Mouse (Mus musculus) cerebellum, postnatal 10 days (tissue): Measurements from ENCODE around the gene Kdm5a.

Experiments
- DNase-seq, 2 experiments: peaks; one replicate each; pipeline ENCODE4 v3.0.0; 2021; ENCODE audit warnings: mixed read lengths in 2 of 2

The Kdm5a gene

GRCm38 (mm10) chr6:120442171-120442749 is 78.3 kb downstream of the Kdm5a start:
- DNase-seq: peak in 1 of 2 experiments; percentile 15

DNA sequence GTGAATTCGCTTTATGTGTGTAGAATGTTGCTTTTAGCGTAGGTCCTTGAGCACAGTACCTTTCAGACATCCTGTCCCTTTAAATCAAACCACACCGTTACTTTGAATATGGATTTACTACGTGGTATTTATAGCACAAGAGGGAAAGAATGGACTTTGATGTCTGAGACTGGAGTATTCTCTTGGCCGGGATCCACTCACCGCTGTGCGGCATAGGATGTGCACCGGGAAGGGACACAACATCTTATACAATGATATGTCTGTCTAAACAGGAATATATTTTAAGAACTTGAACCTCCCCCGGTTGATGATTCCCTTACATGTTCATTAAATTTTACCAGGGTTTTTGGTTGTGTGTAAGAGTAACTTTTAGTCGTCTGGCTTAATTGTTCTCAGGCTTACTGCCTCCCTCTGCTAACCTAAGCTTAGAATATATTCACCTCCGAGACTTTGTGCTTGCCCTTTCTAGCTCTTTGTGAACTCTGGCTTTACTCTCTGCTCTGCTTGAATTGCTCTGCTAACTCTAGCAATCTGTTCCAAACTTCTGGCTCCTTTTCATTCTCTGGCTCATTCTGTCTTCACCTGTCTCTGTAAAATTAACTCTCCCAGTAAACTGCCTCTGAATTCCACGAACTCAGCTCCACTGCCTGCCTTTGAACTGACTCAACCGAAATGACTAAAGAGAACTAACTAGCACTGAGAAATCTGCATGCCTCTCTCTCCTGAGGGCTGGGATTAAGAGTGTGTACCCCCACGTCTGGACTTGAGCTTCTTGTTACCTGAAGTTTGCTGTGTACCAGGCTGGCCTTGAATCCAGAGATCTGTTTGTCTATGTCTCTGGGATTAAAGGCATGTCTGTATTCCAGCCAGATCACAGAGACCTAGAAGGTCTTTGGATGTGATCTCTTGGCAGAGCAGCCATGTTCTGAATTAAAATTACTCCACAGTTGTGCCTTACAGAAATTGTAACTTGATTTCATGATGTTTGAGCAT is 79.7 kb downstream of the Kdm5a start:
- peak in 1 of 2 experiments; percentile 13 for DNase-seq

- DNase-seq: no peak
Measured at GRCm38 (mm10) chr6:120450208-120450607, 86.3 kb downstream of the Kdm5a start.

- no peak for DNase-seq
Measured at GRCm38 (mm10) chr6:120452384-120453102, 88.6 kb downstream of the Kdm5a start.

DNA sequence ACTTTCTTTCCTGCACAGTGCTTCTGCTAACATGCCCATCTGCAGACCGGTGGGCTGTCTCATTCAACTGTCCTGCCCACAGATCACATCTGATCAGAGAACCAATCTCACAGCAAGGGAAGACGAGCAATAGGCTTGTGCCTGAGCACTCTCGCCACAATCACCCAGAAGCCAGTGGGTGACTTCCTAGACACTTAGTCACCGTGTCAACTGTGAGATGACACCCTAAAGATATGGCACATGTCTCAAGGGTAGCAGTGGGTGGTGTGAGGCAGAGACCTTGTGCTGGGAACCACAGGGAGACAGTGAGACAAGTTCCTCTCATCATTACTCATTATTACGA is 89.2 kb downstream of the Kdm5a start:
- DNase-seq: no peak

DNA sequence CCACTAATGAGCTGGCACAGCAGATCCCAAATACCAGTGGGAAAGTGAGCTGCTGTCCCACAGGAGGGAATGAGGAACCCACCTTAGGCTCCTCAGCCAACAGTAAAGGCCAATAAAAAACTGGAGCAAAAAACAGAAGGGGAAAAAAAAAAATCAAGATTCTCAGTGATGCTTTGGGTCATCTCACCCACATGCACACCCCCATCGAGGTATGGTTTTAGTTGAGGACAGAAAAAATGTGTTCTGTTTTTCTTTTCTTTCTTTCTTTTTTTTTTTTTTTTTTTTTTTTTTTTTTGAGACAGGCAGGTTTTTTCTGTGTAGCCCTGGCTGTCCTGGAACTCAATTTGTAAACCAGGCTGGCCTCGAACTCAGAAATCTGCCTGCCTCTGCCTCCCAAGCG is 89.6 kb downstream of the Kdm5a start:
- DNase-seq: no peak

DNA sequence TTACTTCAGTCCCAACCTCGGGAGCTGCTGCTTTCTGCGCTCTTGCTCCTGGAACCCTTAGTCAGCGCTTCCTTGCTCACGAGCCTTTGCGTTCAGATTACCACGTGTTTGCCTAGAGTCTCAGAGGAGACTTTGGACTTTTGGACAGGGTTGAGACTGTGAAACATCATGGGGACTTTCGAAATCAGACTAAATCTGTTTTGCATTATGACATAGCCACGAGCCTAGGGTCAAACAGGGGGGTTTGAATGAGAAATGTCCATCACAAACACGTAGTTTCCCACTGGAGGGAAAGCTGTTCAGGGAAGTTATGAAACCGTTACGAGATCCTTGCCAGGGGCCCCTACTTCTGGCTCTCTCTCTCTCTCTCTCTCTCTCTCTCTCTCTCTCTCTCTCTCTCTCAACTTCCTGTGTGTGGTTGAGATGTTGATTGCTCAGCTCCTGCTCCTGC is 90.7 kb downstream of the Kdm5a start:
- no peak for DNase-seq

GRCm38 (mm10) chr6:120457074-120457473 is 93.2 kb downstream of the Kdm5a start:
- no peak for DNase-seq

GRCm38 (mm10) chr6:120457751-120458150 is 93.8 kb downstream of the Kdm5a start:
- DNase-seq: no peak

GRCm38 (mm10) chr6:120461217-120461616 is 97.3 kb downstream of the Kdm5a start:
- no peak for DNase-seq

DNA sequence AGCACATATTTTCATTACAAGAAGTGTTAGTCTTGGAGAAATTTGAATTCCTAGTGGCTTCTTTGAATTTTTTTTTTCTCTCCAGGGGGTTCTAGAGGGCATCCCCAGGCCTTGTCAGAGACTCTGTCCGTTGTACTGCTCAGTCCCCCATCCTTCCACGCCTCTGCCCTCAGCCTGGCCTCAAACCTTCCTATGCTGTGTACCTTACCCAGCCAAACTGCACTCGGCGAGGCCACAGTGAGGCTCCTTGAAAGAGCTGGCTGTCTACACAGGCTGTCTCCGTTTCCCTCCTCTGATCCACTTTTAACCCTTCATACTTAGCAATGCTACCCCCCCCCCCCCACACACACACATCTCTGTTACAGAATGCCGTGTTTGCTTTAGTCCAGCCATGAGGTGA is 98.3 kb downstream of the Kdm5a start:
- no peak for DNase-seq

DNA sequence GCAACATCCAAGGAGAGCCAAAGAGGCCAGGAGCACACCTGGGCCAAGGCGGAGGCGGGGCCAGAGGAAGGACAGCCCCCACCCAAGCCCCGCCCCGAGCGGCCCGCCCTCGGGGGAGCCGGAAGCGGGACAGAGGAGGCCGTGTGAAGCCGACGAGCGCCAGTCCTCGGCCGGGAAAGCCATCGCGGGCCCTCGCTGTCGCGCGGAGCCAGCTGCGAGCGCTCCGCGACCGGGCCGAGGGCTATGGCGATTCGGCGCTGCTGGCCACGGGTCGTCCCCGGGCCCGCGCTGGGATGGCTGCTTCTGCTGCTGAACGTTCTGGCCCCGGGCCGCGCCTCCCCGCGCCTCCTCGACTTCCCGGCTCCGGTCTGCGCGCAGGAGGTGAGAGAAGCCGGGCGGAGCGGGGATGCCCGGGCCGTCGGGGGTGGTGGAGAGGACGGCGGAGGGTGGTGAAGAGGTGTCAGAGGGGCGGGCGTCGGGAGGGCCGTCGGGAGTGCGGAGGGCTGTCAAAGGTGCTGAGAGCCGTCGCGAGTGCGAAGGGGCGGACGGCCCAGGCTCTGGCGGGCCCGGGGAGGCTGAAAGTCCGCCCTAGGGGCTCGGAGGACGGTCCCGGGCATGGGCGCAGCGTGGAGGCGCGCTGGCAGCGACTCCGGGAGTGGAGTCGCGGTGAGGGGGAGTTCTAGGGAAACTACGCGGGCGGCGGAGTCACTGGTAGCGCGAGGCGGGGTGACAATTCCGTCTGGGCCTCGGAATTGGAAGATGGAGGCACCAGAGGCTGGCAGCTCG is 99.4 kb downstream of the Kdm5a start, which contains the start of gene Il17ra:
Gene Il17ra, plus strand, starts transcription at position 162 of the 786 bp plus-strand sequence.
- DNase-seq: peak; percentile 76 to 78

GRCm38 (mm10) chr6:120463884-120464283 is 100.0 kb downstream of the Kdm5a start:
- peak; percentile 52 to 54 for DNase-seq

- peak in 1 of 2 experiments; percentile 12 for DNase-seq
Measured at GRCm38 (mm10) chr6:120464406-120464939, 100.5 kb downstream of the Kdm5a start.

DNA sequence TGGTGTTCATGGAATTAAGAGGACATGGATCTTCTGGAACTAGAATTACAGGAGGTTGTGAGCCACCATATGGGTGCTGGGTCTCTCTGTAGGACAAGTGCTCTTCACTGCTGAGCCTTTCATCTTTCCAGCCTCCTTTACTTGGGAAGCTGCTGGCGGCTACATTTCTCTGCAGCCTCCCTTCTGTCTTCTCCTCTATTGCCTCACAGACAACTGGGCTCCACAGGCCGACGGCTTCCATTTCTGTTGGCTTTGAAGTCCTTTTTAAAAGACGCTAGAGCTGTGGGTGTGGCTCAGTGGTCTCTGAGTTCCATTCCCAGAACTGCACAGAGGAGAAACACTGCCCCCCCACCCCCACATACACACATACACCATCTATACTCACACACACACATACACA is 101.5 kb downstream of the Kdm5a start:
- DNase-seq: no peak

DNA sequence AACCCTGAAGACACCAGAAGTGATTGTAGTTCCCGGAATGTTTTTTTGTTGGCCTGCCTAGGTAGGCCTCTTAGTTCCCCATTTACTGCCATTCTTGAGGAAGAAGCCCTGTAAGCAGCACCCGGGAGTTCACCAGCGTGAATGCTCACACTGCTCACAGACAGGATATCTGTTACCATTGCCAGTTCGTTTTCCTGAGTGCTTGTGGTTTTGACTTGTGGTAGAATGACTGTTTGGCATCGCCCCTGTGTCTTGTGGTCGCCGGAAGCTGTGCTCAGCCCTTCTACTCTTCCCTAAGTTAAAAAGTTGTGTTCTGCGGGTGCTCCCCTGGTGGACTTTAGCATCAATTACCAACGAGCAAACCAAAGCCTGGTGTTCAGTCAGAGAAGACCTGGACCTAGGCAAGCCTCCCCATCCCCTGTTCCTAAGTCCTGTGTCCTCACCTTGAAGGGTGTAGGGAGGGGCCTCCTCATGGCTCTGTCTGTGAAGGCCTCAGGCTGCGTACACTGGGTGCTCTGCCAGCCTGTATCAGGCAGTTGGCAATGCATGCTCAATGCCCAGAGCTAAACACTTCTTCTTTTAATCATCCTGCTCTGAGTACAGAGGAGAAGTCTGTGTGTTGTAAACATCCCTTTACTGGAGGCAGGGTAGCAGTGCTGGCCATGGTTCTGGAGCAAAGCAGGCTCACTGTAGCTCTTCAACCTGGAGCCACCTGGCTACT is 102.8 kb downstream of the Kdm5a start:
- DNase-seq: no peak

- no peak for DNase-seq
Measured at GRCm38 (mm10) chr6:120468259-120468658, 104.3 kb downstream of the Kdm5a start.

DNA sequence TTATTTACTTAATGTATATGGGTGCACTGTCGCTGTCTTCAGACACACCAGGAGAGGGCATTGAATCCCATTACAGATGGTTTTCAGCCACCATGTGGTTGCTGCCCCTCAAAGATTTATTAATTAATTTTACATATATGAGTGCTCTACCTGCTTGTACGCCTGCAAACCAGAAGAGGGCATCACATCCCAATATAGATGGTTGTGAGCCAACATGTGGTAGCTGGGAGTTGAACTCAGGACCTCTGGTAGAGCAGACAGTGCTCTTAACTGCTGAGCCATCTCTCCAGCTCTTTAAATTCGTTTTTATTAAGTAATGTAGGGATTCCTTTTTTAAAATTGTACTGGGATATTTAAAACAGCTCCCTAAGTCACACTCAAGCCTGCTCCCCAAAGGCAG is 105.3 kb downstream of the Kdm5a start:
- DNase-seq: no peak

GRCm38 (mm10) chr6:120469770-120470169 is 105.8 kb downstream of the Kdm5a start:
- no peak for DNase-seq

GRCm38 (mm10) chr6:120470666-120471065 is 106.7 kb downstream of the Kdm5a start:
- no peak for DNase-seq

DNA sequence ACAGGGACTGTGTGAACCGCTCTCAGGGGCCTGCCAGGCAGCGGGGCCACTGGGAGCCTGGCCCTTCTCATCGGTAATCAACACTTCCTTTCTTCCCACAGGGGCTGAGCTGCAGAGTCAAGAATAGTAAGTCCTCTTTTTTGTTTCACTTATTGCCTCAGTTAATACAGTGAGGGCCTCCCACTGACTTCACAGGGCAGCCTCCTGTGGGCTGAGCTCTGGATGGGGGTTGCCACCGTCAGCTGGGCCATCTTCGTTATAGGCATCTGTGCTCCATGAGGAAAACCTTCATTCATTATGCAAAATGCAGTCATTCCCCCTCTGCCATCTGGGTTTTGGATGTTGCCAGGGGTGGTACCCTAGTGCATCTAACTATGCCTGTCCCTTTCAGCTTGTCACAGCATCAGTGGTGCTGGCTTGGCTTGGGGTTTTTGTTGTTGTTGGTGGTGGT is 108.1 kb downstream of the Kdm5a start:
- peak; percentile 27 to 53 for DNase-seq
